Comparison of ENCODE assay signal across 8 mouse cellular contexts in the genomic region with DNA sequence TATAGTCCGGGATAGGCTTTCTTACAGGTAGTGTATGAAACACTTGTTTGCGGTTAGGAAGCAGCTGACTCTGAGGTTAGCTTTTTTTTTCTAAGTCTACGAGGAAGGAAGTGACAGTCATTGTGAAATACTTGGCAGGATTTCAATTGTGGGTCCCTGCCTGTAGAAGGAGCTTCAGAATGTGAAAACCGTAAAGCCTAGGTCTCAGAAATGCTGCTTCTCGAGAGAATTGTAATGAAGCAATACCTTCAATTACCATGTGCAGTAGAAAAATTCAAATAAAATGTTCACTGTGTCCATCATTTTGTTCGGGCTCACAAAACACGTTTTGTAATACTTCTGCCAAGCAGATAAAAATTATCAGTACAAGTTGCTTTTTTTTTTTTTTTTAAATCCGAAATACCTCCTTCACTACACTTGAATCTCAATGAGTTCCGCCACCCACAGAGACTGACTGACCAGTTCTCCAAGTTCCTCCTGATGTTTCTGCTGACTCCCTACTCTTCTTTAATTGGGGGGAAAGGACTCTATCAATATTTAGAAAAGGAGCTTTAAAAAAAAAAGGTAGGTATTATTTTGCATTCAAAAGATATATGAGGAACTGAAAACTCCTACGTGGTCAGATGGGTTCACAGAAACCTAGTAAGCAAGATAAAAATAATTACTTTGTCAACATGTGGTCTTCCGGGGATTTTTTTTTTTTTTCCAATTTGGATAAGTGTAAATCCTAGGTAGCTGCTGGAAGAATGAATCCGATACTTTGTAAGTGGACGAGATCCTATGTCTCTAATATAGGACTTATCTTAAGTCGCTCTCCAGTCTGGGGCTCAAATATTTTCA. TPM values are rescaled to one million over a fixed set of nuclear protein-coding genes. Genes with fewer than 3 reads are reported as not detected.
DNase-seq lines count a peak whose midpoint lies in the region; ATAC-seq and TF ChIP-seq lines count a peak whose summit lies in the region.

No protein-coding gene starts in this region.

- no peak for DNase-seq in kidney, postnatal 10 days
- peak; percentile 69 for DNase-seq in Patski (ENCODE audit: low read depth, low spot score)
- peak; percentile 85 for DNase-seq in heart, adult 8-10 months (ENCODE audit: low spot score)
- peak; percentile 14 to 72 for DNase-seq in kidney, postnatal 36 days
- DNase-seq in thymus, postnatal 36 days = peak; percentile 7 to 17

- H3K4me2 ChIP-seq in kidney, embryonic 14.5 days (replicated peaks; ENCODE audit: low read depth, low read length) = peak overlapping the region; percentile 84
- peak overlapping the region; percentile 64 for H3K4me2 ChIP-seq in midbrain, embryonic 12.5 days (replicated peaks)

- TF ChIP-seq CTCF in Patski (IDR thresholded peaks at IDR 0.05) = no peak

- POLR2A ChIA-PET in Patski (lab: Charles Lee) = interaction anchor here (0.7 to 2.1 kb wide), 10 partner anchors 10 to 236 kb away, joined by 3 to 8 read pairs (median 4); no protein-coding TSS in a partner anchor

- H3K27ac ChIP-seq in kidney, embryonic 14.5 days (ENCODE audit: low read depth, low read length) = peak overlapping the region; percentile 32; the same call in 1 of the 2 replicates
- peak overlapping the region; percentile 89 for H3K27ac ChIP-seq in midbrain, embryonic 12.5 days (replicated peaks)

- WGBS in kidney, embryonic 14.5 days = 53% methylated on average over 14 of the region's 14 CpGs
- WGBS in midbrain, embryonic 12.5 days = 53% methylated on average over 14 of the region's 14 CpGs

- H3K9ac ChIP-seq in kidney, embryonic 14.5 days (ENCODE audit: low read depth, low read length) = no peak overlapping the region
- H3K9ac ChIP-seq in midbrain, embryonic 12.5 days (replicated peaks) = no peak overlapping the region; the same call in 1 of the 2 replicates

- peak overlapping the region; percentile 70 for H3K4me3 ChIP-seq in kidney, embryonic 14.5 days (ENCODE audit: low read length)
- H3K4me3 ChIP-seq in midbrain, embryonic 12.5 days = peak overlapping the region; percentile 67

- H3K9me3 ChIP-seq in kidney, embryonic 14.5 days (ENCODE audit: control insufficient read depth, low read length) = no peaks in the 10 kb centered on the region
- no peaks in the 10 kb centered on the region for H3K9me3 ChIP-seq in midbrain, embryonic 12.5 days

- CTCF ChIA-PET in Patski (lab: Charles Lee) = interaction anchor here (0.6 to 1.8 kb wide), 3 partner anchors 25 to 59 kb away, joined by 3 to 7 read pairs (median 4); no protein-coding TSS in a partner anchor

- peaks cover 12% of the 10 kb centered on the region; the same call in 1 of the 2 replicates for H3K4me1 ChIP-seq in kidney, embryonic 14.5 days (ENCODE audit: control insufficient read depth, insufficient read depth, low read length)
- H3K4me1 ChIP-seq in midbrain, embryonic 12.5 days = peaks cover 16% of the 10 kb centered on the region

- H3K36me3 ChIP-seq in kidney, embryonic 14.5 days (ENCODE audit: control insufficient read depth, insufficient read depth, low read length) = peaks cover under 1% of the 10 kb centered on the region; the same call in 1 of the 2 replicates
- H3K36me3 ChIP-seq in midbrain, embryonic 12.5 days = peaks cover 8% of the 10 kb centered on the region

- in situ Hi-C loops in Patski (cut with MboI; ENCODE audit: low pct_unique_long_range_greater_than_20kb) = no loop called here

- ATAC-seq in kidney, embryonic 14.5 days (ENCODE audit: low FRiP score, low TSS enrichment) = no peak
- ATAC-seq in Patski = no peak
- no peak for ATAC-seq in midbrain, embryonic 12.5 days (ENCODE audit: low FRiP score, low read depth)
- ATAC-seq in erythroid progenitor cell, adult 5-6 weeks (replicated peaks; ENCODE audit: low FRiP score, poor library complexity, severe bottlenecking) = no peak

- H3K27me3 ChIP-seq in kidney, embryonic 14.5 days (ENCODE audit: control insufficient read depth, insufficient read depth, low read length) = no peaks in the 10 kb centered on the region
- H3K27me3 ChIP-seq in Patski = no peaks in the 10 kb centered on the region
- H3K27me3 ChIP-seq in midbrain, embryonic 12.5 days = 0 out of 2 replicates have a peak, but pooled peaks cover 3% of the 10 kb centered on the region

RNA-seq across cellular contexts. Expression of gene Atp6v0a1, which starts 0.8 kb away (rescaled TPM):
- 29.2 and 38.8 TPM in 2 replicates for polyA plus RNA-seq in kidney, embryonic 14.5 days (2014; fragmentation: Nextera tagmentation; extraction: Ambion mirVana)
- polyA plus RNA-seq in Patski (2021) = 141 TPM
- total RNA-seq in heart, adult 8-10 months (2022) = 100 to 1,000 TPM in 1 of 4 experiments, 10 to 100 TPM in 3; 85.0 to 100 (median 88.9) TPM
- polyA plus RNA-seq in midbrain, embryonic 12.5 days (2016; fragmentation: Nextera tagmentation; extraction: Ambion mirVana) = 65.6 and 67.5 TPM in 2 replicates
- total RNA-seq in erythroid progenitor cell, adult 5-6 weeks (2015; ENCODE audit: low replicate concordance) = 316 and 341 TPM in 2 replicates
- 355 and 494 TPM in 2 replicates for total RNA-seq in erythroid progenitor cell, adult 5-6 weeks (2017; ENCODE audit: low replicate concordance)

RNA-seq across cellular contexts. Expression of gene Cavin1, which starts 37.7 kb away (rescaled TPM):
- polyA plus RNA-seq in kidney, embryonic 14.5 days (2014; fragmentation: Nextera tagmentation; extraction: Ambion mirVana) = 40.7 and 45.1 TPM in 2 replicates
- polyA plus RNA-seq in Patski (2021) = 211 TPM
- total RNA-seq in heart, adult 8-10 months (2022) = 100 to 1,000 TPM; 190 to 247 (median 212) TPM
- 41.8 and 51.0 TPM in 2 replicates for polyA plus RNA-seq in midbrain, embryonic 12.5 days (2016; fragmentation: Nextera tagmentation; extraction: Ambion mirVana)
- total RNA-seq in erythroid progenitor cell, adult 5-6 weeks (2015; ENCODE audit: low replicate concordance) = not detected in 2 replicates
- total RNA-seq in erythroid progenitor cell, adult 5-6 weeks (2017; ENCODE audit: low replicate concordance) = not detected in 2 replicates
